Mouse (Mus musculus) adrenal gland, adult 2 months (tissue): Measurements from ENCODE around the gene Rasgrf1. TPM values are rescaled to one million over a fixed set of nuclear protein-coding genes. Genes with fewer than 3 reads are reported as not detected.
"Not testable (repeated sequence)": the region's sequence is repeated elsewhere in the genome, so short reads cannot be mapped to it uniquely, and the experiment has no call there.

Experiments
- DNase-seq: peaks from one replicate; pipeline ENCODE4 v3.0.0; 2021
- polyA plus RNA-seq: library from polyadenylated mRNA; depleted of rRNA; stranded (reverse); fragments of >200 nt; gene quantifications from 2 replicates; pipeline ENCODE4 v1.2.3, GENCODE M21; 2012
- total RNA-seq, 2 experiments: library from RNA; stranded (reverse); gene quantifications; 2 replicates each; pipeline ENCODE4 v1.2.3; 2021

Gene Rasgrf1
- total and polyA plus RNA-seq, 3 experiments: 7.6 to 30.9 (median 12.1) TPM

GRCm38 (mm10) chr9:90038535-90038934 lies 128.8 kb downstream of the Rasgrf1 start:
- DNase-seq: no peak

- no peak for DNase-seq
Measured at GRCm38 (mm10) chr9:90040916-90041315, 131.2 kb downstream of the Rasgrf1 start.

GRCm38 (mm10) chr9:90041556-90041955 lies 131.8 kb downstream of the Rasgrf1 start:
- DNase-seq: no peak

- not testable (repeated sequence) for DNase-seq
Measured at GRCm38 (mm10) chr9:90042906-90043305, 133.2 kb downstream of the Rasgrf1 start.

GRCm38 (mm10) chr9:90045191-90045590 lies 135.5 kb downstream of the Rasgrf1 start:
- DNase-seq: no peak

- DNase-seq: no peak
Measured at GRCm38 (mm10) chr9:90047937-90048627, 138.4 kb downstream of the Rasgrf1 start.

- no peak for DNase-seq
Measured at GRCm38 (mm10) chr9:90053852-90054251, 144.1 kb downstream of the Rasgrf1 start, which contains the start of gene Ctsh. Ctsh (plus strand) TSS chr9:90054152.

- DNase-seq: peak; percentile 90
Measured at GRCm38 (mm10) chr9:90054371-90055145, 144.8 kb downstream of the Rasgrf1 start.

- no peak for DNase-seq
Measured at GRCm38 (mm10) chr9:90055409-90055808, 145.7 kb downstream of the Rasgrf1 start.

GRCm38 (mm10) chr9:90055911-90056310 lies 146.2 kb downstream of the Rasgrf1 start:
- no peak for DNase-seq

GRCm38 (mm10) chr9:90056716-90057115 lies 147.0 kb downstream of the Rasgrf1 start:
- DNase-seq: no peak

GRCm38 (mm10) chr9:90059828-90060573 lies 150.3 kb downstream of the Rasgrf1 start:
- peak; percentile 40 for DNase-seq

GRCm38 (mm10) chr9:90060574-90060875 lies 150.8 kb downstream of the Rasgrf1 start:
- DNase-seq: peak; percentile 85

GRCm38 (mm10) chr9:90060932-90061331 lies 151.2 kb downstream of the Rasgrf1 start:
- not testable (repeated sequence) for DNase-seq

- DNase-seq: no peak
Measured at GRCm38 (mm10) chr9:90067341-90067740, 157.6 kb downstream of the Rasgrf1 start.

- DNase-seq: no peak
Measured at GRCm38 (mm10) chr9:90068786-90069185, 159.1 kb downstream of the Rasgrf1 start.

- peak; percentile 53 for DNase-seq
Measured at GRCm38 (mm10) chr9:90069485-90069884, 159.8 kb downstream of the Rasgrf1 start.

- no peak for DNase-seq
Measured at GRCm38 (mm10) chr9:90070174-90070573, 160.5 kb downstream of the Rasgrf1 start.

GRCm38 (mm10) chr9:90075336-90075735 lies 165.6 kb downstream of the Rasgrf1 start:
- no peak for DNase-seq

- no peak for DNase-seq
Measured at GRCm38 (mm10) chr9:90076131-90076530, 166.4 kb downstream of the Rasgrf1 start.
